Mouse (Mus musculus): ENCODE measurements around the gene Sqor.

- TF ChIP-seq NANOG (IDR thresholded peaks at IDR 0.05; ENCODE audit: borderline replicate concordance, low read length) (no peak), CTCF (conservative IDR thresholded peaks at IDR 0.05; ENCODE audit: low read length) (peak; percentile 78), POU5F1 (IDR thresholded peaks at IDR 0.05; ENCODE audit: borderline replicate concordance, low read length) (no peak)
These were observed 11.2 kb upstream of the Sqor start for GRCm38 (mm10) chr2:122753739-122754343.

Data from E14TG2a.4 (cell line).